Mouse (Mus musculus) spleen, adult 18-20 months (tissue): Measurements from ENCODE around the gene Dqx1.
A peak's percentile ranks its signal among the peaks of the same experiment; 100 is the strongest.

Source experiments
- DNase-seq, 2 experiments: peaks; one replicate each; pipeline ENCODE4 v3.0.0; 2022; ENCODE audit warnings: mixed read lengths in 2 of 2

Dqx1 gene

DNA sequence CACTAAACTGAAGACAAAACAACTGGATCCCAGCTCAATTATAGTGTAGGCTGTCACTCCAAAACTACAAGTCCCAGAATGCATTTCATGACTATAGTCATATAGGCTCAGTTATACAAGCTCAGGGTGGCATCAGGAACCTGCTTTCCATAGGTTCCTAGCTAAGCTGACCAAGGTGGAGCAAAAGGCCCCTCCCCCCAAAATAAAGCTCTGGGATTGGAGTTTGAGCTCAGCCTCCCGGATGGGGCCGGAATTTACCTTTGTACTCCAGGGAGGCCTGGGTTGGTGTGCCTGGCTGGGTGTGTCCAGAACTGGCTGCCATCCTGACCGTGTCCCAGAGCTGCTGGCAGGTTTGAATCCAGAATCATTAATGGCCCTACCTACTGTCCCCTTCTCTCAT is at the start of gene Dqx1:
TSS of gene Dqx1 (plus strand) at position 55 of the 400 bp plus-strand sequence.
- DNase-seq = no peak

DNA sequence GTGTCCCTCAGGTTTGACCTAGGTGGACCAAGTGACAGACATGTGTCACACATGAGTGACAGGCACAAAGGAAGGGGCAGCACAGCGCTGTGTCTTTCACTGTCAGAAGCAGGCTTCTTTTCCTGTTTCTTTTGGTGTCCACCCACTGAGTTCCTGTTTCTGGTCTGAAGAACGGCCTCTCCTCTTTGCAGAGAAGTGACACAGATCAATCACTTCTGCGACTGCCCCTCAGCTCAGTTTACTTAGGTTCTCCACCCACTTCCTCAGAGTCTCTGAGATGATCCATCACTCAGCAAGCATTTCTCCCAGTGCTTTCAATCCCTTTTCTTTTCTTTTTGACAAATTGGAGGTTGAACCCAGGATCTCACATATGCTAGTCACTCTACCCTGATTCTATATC is 49.0 kb upstream of the Dqx1 start:
- no peak for DNase-seq

DNA sequence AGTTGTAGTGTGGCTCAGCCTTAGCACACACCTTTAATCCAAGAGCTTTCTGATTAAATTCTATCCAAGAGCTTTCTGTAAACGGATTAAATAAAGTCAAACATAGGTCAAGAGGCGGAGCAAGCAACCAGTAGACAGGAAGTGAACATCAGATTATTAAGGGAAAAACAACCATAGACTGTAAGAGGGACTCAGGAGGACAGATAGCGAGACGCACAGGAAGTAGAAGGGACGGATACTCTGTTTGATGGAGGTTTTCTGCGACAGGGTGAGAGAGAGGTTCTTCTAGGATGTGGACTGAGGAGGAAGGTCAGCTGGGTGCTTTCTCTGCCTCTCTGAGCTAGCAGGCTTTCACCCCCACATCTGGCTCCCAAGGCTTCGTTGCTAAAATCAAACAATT is 47.6 kb upstream of the Dqx1 start:
- no peak for DNase-seq

DNA sequence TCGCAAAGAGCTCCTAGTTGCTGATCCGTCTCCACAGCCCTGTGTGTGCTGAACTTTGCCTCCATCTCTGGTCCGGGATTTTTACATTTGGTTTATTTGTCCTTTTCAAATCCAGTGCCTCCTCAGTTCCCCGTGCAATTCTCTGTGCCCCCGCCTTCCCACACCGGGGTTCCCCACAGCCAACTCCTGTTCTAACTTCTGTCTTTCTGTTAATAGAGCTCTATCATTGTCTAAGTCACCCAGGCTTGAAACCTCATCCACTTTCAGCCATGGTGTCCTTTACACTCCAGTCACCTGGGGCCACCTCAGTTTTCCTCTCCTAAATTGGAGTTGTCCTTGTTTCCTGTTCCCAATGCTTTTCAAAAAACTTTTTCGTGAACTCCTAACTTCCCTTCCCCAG is 46.4 kb upstream of the Dqx1 start:
- no peak for DNase-seq

DNA sequence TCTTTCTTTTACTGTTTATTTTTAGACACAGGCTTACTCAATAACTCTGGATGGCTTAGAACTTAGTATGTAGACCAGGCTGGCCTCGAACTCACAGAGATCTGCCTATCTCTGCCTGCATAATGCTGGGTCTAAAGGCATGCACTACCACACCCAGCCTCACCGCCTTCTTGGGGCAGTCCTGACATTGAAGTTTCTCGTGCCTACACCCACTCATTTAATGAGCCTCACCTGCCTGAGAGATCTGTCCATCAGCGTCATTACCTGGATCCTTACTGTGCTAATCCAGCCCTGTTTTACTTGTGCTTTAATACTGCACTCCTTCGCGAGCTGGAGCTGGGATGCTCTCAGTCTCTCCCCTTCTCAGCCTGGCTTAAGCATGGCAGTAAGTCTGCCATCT is 45.9 kb upstream of the Dqx1 start:
- no peak for DNase-seq

DNA sequence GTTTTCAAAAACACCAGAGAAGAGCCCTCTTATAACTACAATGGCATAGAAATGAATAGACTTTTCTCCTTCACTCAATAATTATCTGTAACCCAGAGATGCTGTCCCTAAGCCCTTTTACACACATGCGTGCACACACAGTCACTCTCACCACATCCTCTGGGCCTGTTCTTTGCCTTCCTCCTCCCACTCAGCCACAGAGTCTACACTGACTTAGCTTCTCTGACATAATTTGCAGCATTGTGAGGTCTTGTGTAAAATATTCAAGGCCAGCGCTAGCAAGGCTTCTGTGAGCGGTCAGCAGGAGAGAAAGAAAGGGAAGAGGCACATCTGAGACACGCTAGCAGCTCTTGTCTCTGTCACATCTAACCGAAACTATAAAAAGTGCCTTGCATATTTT is 44.2 kb upstream of the Dqx1 start:
- DNase-seq = no peak

DNA sequence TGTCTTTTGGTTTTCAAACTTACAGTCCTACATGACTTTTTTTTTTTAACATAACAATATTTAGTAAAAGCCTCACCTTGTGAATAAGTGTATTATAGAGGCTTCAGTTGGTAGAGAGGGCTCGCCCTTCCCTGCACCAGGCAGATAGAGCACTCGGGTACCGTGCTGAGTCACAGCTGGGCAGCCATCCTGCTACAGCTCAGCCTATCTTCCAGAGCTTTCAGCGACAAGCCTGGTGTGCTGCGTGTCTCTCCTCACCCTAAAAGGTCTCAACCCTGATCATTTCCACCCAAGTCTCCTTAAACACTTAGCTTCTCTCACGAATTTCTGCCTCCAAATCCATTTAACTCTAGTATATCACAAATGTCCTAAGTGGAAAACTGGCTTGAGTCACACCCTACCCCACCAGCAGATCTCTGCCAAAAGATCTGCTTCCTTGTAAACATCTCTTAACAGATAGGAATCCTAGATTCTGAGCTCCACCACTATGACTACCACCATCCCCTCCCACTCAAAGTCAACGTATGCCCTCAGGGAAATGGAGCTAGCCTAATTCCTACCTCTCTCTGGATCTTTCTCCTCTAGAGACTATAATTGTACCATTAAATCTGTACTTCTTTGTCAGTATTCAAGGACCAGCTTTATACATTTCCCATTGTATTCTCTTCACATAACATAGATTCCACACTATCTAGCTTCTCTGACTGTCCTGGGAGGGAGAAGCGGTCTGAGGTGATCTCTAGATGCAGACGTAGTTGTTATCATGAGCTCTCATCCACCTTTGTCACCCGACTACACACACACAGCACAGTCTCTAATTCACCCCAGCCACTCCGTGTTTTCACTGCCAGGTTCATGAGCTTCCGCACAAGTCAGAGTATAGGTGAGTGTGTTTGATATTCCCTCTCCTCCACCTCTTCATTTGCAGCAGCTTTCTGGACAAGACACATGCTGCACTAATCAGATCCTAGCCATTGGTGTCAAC is 42.9 kb upstream of the Dqx1 start:
- no peak for DNase-seq

DNA sequence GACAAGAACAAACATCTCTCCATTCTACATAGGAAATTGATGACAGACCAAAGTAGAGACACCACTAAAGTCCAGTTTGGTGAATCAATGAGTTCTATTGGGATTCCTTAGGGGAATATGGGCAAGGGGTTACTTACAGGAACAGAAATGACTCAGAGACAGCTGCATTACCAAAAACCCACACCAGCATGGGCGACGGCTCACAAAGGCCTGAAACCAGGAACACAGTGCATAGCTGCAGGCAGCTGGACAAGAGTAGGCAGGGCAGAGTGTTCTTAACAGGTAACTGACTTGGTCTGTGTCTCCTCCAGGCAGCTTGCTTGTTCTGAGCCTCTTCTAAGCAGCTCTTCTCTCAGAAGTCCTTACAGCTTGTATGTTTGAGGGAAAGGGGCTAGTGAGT is 41.9 kb upstream of the Dqx1 start:
- DNase-seq = no peak

DNA sequence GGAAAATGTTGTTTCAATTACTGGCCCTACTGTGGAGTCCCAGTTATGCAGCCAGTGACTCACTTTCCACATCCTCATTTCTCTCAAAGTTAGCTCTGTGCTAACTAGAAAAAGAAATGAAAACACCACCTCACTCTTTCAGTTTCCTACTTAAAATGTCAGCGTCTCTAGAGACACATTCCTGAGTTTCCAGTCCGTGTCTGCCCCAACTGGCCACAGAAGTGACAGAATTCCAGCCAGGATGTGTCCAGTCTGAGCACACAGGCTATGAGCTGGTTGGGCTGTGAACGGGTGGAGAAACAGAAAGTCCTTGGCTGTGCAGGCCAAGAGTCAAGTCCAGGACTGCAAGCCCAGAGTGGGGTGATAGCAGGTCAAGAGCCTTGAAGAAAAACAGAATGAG is 40.5 kb upstream of the Dqx1 start:
- no peak for DNase-seq

DNA sequence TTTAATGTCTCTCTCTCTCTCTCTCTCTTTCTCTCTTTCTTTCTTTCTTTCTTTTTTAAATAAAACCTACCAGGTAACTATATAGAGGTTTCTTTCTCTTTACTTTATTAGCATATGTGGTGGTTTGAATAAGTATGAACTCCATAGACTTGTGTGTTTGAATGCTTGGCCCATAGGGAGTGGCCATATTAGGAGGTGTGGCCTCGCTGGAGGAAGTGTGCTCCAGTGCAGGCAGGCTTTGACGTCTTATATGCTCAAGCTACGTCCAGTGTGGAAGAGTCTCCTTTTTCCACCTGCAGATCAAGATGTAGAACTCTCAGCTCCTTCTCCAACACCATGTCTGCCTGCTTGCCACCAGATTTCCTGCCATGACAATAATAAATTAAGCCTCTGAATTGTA is 38.6 kb upstream of the Dqx1 start:
- no peak for DNase-seq

DNA sequence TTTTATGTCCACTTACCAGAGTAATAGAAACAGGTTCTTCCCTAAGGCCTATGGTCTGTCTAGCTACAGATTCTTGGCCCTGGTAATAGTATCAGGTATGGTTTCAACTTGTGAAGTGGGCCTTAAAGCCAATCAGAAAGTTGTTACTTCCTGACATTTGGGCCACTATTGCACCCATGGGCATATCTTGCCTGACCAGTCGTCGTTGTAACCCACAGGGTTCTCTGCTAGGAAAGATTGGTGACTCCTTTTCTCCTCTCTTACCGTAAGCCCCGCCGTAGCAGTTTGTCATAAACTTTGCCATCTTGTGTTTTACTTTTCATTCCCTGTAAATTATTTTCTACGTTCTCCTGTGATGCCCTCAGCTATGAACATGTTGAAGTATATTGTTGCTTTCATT is 37.5 kb upstream of the Dqx1 start:
- no peak for DNase-seq

DNA sequence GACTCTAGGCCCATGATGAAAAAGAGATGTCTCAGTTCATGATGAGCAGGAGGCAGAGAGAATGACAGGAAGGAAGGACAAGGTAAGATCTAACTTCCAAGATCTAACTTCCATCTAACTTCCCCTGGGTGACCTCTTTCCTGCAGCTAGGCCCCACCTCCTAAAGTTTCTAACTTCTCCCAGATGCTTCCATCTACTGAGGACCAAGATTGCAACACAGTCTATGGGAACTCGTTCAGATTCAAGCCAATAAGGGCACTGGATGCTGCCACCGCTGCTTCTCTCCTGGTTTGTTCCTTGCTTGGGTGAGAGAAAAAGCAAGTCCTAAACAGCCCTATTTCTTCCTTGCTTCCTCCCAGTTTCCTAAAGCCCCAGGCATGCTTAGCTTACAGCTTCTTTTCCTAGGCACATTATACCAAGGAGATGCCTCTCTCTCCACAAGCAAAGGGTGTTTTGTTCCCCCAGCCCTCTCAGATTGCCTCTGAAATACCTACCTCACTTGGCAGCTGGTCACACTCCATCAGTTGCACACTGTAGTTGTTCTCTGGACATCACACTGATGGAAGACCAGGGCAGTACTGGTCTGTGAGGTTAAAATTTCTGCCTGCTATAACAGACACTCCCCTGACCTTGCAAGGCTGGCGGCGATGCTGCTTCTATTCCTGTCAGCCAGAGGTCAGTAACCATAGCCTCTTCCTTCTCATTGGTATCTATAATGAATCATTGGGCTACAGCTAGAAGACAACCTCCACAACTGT is 36.6 kb upstream of the Dqx1 start:
- DNase-seq = no peak

DNA sequence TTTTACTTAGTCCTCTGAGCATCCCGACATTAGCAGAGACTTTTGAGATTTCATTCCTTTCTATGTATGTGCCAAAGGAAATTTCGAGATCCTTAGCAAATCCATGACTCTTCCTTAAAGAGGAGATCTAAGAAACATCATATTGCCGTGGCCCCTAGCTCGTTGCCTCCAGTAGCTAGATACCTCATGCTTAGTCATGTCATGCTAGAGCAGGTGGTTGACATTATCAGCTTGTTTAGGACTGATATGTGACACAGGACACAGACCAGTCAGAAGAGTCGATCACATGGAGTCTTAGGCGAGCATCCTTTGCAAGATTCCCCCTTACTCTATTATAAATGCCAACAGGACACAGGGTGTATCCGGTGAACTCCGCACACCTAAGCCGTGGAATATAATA is 34.6 kb upstream of the Dqx1 start:
- DNase-seq = no peak

DNA sequence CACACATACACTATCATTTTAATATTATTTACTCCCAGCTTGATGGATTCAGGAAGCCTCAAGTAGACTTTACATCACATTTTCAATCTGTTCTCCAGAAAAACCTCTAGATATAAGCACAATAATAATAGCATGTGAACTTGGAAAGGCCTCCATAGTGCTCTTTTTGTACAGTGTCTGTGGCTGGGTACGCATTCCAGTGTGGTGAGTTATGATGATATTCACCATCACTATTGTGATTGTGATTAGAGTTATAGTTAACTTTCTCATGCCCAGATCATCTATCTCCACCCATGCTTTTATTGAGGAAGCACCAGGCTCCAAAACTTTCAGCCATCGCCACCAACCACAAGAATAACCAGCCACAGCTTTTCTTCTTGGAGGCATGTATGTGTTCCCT is 33.9 kb upstream of the Dqx1 start:
- DNase-seq = no peak

DNA sequence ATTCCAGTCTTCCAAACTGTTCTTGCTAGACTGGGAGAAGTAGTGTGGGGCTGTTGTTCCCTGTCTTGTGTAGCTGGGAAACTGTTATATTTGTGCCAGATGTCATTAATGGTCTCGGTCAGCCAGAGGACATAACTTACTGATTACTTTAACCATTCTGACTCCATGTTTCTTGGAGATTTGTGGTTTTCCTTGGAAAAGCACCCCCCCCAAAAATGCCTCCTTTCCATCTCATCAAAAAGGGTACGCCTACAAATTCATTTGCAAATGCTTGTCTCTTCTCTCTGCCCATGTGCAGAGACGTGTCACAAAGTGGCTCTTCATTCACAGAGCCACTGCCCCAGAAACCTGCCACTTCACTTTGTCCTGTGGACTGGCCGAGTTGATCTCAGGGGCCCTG is 33.2 kb upstream of the Dqx1 start:
- no peak for DNase-seq

DNA sequence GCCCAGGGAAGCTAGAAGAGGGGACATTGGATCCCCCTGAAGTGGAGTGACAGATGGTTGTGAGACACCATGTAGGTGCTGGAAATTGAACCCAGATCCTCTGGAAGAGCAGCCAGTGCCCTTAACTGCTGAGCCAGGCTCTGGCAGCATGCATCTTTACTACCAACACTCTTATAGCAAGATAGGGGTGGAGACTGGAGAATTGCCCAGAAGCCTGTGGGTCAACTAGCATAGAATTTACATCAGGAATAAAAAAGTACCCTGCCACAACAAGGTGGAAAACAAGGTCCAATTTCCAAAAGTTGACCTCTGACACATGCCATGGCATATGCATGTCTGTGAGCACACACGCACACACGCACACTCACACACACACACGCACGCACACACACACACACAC is 32.4 kb upstream of the Dqx1 start:
- DNase-seq = no peak

DNA sequence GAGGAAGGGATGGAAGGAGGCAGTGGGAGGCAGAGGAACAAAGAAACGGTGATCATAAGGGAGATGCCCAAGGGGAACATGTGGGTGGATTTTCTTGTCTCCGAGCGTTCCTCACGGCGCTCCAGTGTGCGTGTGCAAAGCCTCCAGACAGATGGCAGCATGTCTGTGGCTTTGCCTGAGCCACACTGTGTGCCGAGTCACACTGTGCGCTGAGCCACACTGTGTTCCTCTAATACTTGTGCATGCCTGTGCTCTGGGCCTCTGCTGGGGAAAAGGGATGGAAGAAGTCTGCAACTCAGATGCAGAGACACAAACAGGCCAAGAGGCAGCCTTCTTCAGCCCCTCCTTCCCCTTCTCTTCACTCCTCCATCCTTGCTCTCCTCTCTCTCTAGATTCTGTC is 30.4 kb upstream of the Dqx1 start:
- no peak for DNase-seq

DNA sequence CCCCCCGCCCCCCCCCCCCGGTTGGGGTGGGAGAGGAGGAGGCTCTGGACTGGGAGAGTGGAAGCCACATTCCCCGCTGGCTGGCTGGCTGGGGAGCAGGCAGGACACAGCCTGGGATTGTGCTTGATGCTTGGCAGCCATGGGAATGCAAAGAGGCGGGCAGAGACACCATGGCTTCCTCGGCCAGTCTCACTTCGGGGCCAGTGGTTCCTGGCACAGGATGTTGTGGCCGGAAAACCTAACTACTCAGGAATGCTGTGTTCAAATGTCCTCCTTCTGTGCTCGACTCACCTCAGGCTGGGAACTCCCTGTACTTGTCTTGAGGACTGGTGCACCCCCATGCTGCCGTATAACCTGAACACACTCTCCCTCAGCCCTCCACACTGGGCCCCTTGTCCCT is 29.9 kb upstream of the Dqx1 start:
- no peak for DNase-seq

DNA sequence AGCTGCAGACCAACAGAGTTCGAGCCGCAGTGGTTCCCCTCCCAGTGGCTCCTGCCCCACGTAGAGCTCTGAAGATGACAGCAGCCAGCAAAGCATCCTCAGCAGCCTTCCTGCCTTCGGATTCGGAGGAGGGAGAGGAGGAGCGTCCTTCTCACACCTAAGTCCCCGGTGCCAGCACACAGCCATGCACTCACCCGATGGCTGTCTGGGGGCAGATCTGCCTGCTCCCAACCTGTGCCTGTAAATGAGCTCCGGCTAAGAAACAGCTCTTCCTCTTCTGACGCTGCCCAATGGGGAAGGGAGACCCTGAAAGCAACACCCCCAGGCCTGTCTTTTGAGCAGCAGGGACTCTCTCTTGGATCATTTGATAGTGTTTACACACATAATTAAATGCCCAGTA is 27.9 kb upstream of the Dqx1 start:
- DNase-seq = no peak

DNA sequence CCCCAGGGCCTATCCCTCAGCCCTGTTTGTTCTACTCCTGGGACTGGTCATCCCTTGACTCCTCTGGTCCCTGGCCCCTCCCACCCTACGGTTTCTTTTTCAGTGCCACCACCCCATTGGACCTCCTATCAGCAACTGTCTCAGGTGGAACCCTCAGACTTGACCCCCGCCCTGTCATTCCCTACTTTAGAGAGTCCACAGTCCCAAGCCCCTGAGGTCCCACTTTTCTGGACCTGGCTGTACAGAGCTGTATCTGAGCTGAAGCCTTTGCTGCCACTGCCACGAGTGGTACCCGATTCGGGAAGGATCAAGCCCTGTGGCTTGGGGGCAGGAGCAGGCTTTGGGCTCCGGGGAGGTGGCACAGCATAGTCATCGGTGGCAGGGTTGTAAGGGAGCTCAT is 26.5 kb upstream of the Dqx1 start:
- no peak for DNase-seq

DNA sequence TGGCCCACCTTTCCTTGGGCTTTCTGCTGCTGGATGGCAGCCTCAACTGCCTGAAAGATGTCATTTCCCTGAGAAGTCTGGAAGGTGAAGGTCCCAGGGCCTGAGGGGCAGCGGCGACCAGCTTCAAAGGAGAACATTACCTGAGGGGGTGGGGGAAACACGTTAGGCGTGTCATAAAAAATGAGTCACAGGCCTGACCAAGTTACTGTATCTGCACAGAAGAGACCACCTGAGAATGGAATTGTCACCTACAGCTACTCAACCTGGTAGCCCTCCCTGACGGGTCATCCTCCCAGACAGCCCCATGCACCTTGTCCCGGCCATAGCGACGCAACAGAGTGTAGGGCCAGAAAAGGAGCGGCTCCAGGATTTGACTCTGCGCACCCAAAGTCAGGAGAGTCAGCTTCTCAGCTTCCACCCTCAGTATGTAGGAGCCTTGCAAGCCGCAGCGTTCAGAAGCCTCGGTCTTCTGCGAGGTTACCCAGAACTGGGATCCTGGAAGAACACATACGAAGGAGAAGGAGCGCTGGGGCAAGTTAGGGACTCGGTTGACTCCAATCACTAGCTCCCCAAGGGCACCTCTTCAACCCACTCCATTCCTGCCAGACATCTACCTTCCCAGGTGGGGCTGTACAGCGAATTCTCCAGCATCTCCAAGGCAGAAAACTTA is 25.6 kb upstream of the Dqx1 start:
- no peak for DNase-seq

DNA sequence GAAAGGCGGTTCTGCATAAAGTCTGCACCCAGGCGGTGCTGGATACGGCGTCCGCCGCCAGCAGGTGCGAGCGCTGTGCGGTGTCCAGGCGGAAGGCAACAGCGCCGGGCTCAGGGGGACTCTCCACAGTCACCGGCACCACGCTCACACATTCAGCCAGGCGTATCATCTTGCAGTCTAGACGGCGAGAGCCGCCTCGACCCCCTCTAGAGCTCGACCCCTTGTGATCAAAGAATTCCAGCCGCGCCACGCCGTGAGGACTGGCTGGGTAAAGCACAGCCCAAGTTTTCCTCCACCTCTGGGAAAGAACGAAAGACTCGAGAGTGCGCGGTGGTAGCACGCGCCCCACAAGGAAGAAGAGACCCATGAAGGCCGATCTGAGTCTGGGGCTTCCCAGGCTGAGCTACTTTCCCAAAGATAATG is 24.9 kb upstream of the Dqx1 start:
- peak; percentile 58 to 64 for DNase-seq
